Mouse (Mus musculus): ENCODE measurements around the gene Tgoln1.

Tgoln1 gene

DNA sequence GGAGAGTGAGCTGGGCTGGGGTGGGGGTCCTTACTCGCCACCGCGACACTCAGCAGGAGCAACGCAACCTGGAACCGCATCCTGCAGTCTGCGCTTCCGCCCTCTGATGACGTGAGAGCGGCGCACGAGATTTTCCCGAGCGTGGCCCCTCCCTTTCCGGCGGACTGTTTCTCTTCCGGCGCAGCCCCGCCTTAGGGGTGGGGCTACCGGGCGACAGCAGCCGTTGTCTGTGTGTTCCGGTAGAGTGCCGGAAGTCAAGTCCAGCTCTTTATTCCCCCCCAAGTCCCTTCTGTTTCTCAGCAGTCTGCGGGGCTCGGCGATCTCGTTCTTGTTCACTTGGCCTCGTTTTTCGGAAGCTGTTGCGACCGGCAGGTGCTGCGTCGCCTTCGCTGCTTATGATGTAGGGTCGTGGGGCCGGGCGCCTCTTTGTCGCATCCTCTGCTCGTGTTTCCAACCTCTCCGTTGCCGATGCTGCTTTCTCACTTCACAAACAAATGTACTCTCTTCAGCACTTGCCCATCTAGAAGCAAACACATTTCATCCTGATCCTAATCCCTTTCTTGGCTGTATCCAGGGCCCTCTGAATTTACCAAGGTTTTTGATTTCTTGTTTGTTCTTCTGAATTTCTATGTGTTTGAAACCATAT is at the start of gene Tgoln1:
Gene Tgoln1, minus strand, starts transcription at position 358 of the 646 bp plus-strand sequence.
- peak; percentile 88 to 94 for DNase-seq (ENCODE audit: low spot score in 2 of 2)

GRCm38 (mm10) chr6:72664290-72664689 is 47.5 kb upstream of the Tgoln1 start:
- DNase-seq (ENCODE audit: low spot score in 2 of 2) = no peak

- no peak for DNase-seq (ENCODE audit: low spot score in 2 of 2)
These were observed 46.2 kb upstream of the Tgoln1 start for GRCm38 (mm10) chr6:72663000-72663399.

- no peak for DNase-seq (ENCODE audit: low spot score in 2 of 2)
These were observed 43.6 kb upstream of the Tgoln1 start for GRCm38 (mm10) chr6:72660391-72660720.

GRCm38 (mm10) chr6:72659717-72660390 is 43.1 kb upstream of the Tgoln1 start:
- no peak for DNase-seq (ENCODE audit: low spot score in 2 of 2)

GRCm38 (mm10) chr6:72658006-72658405 is 41.2 kb upstream of the Tgoln1 start:
- no peak for DNase-seq (ENCODE audit: low spot score in 2 of 2)

DNA sequence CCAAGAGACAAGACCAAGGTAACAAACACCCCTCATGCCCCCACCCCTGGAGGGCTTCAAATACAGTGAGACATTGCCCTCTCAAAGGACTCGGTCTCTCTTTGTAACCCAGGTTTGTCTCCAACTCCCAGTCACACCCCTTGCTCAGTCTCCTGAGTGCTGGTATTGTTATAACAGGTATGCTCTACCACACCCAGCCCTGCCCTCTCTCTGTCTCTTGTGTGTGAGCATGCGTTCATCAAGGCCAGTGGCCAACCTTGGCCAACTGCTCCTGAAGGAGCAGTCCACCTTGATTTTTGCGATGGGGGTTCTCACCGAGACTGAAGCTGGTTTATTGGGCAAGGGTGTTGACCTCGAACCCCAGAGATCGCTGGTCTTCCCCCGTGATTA is 39.2 kb upstream of the Tgoln1 start:
- no peak for DNase-seq (ENCODE audit: low spot score in 2 of 2)

DNA sequence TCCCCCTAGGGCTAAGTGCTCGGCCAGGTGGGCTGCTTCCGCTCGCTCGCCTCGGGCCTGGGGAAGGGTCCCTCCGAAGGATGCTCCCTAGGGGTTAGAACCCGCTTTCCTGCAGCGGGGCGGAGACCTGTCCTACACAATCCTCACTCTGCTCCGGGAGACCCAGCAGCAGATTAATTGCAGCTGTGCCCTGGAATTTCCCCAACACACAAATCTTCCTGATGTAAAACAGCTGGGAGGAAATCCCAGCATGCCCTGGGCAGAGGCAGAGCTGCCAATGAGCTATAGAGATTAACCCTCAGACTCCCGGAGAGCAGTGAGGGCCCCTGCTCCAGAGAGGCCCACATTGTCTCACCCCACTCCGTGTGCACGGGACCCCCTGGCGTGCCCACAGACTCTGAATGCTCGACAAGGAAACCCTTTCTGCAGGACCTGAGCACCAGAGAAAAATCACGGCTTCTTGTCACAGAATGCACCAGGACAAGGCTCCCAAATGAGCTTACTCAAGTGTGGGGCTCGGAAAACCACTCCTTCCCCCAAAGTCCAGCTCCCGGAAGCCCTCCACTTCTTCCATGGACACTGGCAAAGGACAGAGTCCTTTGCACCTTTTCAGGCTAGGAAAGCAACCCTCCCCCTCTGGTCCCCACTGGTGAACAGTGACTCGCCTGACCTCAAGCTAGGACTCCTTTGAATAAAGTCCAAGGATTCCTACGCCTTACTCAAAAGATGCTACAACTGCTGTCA is 38.7 kb upstream of the Tgoln1 start:
- DNase-seq (ENCODE audit: low spot score in 2 of 2) = no peak

- no peak for DNase-seq (ENCODE audit: low spot score in 2 of 2)
These were observed 37.6 kb upstream of the Tgoln1 start for GRCm38 (mm10) chr6:72654355-72654754.

DNA sequence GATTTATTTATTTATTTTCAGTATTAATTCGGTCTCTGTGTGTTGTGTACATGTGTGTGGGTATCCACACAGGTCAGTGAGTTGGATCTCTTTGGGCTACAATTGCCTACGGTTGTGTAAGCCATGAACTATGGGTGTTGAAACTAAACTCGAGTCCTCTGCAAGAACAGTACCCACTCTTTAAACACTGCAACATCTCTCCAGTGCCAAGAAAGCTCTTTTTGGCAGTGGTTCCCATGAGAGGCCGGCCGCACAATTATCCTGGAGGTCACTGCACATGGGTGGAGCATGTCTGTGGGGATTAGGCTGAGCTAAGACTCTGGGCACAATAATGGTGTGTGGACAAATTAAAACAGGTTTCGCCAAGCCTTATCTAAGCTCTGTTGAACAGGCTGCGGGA is 36.6 kb upstream of the Tgoln1 start:
- DNase-seq (ENCODE audit: low spot score in 2 of 2) = no peak

DNA sequence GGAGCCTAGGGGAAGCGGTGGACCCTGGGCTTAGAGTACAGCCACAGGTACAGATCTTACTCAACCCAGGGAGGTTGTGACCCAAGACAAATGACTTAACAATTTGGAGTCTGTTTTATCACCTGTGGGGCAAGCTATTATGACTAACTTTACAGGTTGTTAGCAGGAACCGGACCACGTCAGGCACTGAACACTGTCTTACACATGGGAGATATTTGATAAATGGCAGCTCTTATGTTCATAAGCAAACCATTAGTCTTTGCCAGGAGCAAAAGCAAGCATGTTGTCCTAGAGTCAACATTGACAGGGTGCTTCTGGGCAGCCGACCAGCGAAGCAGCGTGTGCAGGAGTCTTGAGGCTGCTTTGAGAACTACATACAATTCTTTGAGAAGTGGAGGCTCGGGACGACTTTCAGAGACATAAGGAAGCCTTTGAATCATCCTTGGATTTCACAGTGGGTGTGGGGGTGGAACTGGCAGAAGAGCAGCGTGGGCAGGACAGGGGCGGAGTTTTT is 33.6 kb upstream of the Tgoln1 start:
- peak; percentile 61 to 76 for DNase-seq (ENCODE audit: low spot score in 2 of 2)

- no peak for DNase-seq (ENCODE audit: low spot score in 2 of 2)
These were observed 31.3 kb upstream of the Tgoln1 start for GRCm38 (mm10) chr6:72648002-72648595.

GRCm38 (mm10) chr6:72647383-72647820 is 30.6 kb upstream of the Tgoln1 start:
- DNase-seq (ENCODE audit: low spot score in 2 of 2) = peak; percentile 55 to 68

DNA sequence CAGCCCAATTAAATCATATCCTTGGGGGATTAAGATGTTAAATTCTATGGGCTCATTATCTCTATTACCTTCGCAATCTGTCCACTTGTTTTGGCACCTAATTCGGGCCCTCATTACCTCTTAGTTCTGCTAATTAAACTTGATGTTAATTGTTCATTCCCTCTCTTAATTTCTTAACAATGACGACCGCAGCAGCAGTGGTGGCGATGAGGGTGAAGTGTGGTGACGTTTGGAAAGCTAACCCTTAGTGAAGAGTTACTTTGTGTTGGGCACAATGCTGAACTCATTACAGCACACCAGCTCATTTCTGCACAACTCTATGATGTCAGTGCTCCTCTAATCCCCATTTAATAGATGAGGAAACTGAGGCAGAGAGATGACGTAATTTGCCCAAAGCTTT is 28.6 kb upstream of the Tgoln1 start:
- DNase-seq (ENCODE audit: low spot score in 2 of 2) = no peak

DNA sequence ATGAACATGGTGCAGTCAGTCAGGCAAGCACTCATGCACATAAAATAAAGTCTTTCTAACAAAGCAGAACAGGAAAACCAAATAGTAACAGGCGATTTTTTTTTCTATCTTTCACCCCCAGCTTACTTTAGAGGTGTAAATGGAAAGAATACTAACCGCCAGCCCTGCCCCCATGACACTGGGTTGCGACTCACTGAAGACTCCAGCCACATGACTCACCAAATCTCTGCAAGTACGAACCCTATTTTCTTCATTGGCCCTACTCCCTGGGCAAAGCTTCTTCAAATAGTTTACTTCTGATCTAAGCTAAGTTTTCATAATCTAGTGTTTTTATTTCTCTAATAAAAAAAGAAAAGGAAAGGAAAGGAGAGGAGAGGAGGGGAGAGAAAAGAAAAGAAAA is 27.8 kb upstream of the Tgoln1 start:
- no peak for DNase-seq (ENCODE audit: low spot score in 2 of 2)

DNA sequence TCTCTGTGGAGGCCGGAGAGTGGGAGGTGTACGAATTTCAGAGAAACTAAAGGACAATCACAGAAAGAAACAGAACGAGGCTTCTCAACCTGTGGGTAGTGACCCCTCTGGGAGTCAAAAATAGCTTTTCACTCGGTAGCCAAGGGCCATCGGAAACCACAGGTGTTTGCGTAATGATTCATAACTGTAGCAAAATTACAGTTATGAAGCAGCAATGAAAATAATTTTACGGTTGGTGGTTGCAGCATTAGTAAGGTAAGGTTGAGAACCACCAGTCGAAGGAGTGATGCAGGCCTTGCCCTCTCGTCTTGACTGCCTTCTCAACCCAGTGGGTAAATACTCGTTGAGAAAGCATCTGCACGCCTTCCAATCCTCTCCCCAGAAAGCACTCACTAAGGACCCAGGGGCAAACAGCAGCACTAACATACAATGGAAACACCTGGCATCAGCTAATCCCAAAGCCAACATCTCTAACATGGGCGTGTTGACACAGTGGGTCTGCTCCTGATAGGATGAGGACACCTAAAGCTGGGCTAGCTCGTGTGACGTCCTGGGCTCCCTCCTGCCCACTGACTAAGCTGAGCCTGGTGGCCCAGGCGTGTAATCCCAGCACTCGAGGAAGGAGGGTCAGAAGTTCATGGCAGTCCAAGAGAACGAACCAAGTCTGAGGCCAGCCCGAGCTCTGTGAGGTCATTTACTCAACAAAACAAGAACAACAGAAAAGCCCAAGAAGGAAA is 24.6 kb upstream of the Tgoln1 start:
- no peak for DNase-seq (ENCODE audit: low spot score in 2 of 2)

DNA sequence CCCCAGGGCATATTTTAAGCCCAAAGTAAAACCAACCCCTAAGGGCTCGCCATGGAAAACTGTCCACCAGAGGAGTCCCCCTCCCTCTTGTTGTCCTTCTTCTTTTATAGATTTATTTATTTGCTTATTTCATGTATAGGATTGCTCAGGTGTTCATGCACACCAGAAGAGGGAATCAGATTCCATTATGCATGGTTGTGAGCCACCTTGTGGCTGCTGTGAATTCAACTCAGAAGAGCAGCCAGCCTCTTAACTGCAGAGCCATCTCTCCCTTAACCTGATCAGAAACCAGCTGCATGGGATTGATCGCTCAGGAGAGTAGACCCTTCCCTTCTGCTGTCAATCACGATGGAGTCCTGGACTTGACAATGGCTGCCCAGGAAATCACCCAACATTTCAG is 20.1 kb upstream of the Tgoln1 start:
- DNase-seq (ENCODE audit: low spot score in 2 of 2) = no peak

- no peak for DNase-seq (ENCODE audit: low spot score in 2 of 2)
These were observed 19.1 kb upstream of the Tgoln1 start for GRCm38 (mm10) chr6:72635760-72636431.

DNA sequence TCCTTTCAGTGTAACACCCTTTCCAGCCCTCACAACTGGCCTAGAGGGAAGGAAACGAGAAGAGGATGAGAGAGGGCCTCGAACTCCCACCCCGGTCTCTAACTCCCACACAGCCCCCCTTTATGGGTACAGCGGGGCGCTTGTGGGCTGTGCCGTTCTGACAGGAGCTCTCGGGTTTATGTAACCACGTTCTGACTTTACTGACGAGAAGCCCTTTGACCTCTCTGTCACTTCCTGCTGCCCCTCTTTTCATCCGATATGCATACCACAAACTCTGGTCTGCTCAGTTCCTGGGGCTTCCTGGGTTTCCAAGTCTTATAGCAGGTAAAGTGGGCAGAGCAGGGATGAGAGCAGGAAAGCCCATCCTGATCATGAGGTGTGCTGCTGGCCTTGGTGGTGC is 17.5 kb upstream of the Tgoln1 start:
- no peak for DNase-seq (ENCODE audit: low spot score in 2 of 2)

GRCm38 (mm10) chr6:72631700-72632099 is 14.9 kb upstream of the Tgoln1 start:
- no peak for DNase-seq (ENCODE audit: low spot score in 2 of 2)

DNA sequence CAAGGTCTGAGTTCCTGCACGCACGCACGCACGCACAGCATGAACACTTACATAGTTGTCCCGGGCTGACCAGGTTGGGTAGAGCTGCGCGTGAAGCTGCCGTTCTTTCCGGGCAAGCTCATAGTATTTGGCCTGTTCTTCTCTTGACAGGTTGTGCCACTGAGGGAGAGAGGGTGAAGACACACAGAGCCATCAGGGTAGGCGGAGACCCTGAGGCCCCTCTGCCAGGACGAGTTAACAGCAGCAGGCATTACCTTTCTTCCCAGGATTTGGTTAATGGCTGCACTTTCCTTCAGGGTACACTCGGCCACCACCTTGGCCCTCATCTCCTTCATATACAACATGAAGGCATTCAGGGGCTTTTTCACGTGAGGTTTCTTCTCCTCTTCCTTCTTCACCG is 14.2 kb upstream of the Tgoln1 start:
- DNase-seq (ENCODE audit: low spot score in 2 of 2) = no peak

All from right cerebral cortex, postnatal 36 days (tissue).